Mouse (Mus musculus): Measurements from ENCODE around the gene Slc24a4. TPM values are rescaled to one million over a fixed set of nuclear protein-coding genes. Genes with fewer than 3 reads are reported as not detected.
A peak's percentile ranks its signal among the peaks of the same experiment; 100 is the strongest.

The Slc24a4 gene
- polyA plus RNA-seq, 1 experiment from 2014 or later, result 0.17 TPM

DNA sequence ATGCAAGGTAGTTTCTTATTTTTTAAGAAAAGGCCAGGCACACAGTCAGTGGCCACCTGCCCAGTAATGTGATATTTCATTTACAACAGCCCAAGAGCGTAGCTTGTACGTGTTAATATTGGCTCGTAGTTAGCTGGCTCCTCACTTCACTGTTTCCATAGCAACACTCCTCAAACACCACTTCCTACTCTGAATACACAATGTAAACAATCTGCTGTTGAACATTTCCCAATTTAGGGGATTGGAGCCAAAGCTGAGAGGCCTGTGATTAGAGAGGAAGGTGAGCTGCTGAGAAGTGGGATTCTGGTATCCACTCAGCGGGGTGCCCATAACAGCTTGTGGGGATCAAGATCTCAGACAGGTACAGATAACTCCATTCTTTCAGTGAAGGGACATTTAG lies 16.0 kb upstream of the Slc24a4 start:
- no peaks in the 10 kb centered on the region for H3K4me1 ChIP-seq (replicated peaks; ENCODE audit: control insufficient read depth, insufficient read depth, low read length)
- H3K9ac ChIP-seq (ENCODE audit: low read depth, low read length), result no peak overlapping the region
- H3K4me2 ChIP-seq (replicated peaks; ENCODE audit: low read depth), result no peak overlapping the region
- no peak for TF ChIP-seq CTCF (IDR thresholded peaks at IDR 0.05; ENCODE audit: low read depth)
- H3K27ac ChIP-seq (ENCODE audit: low read depth, low read length), result no peak overlapping the region
- no peaks in the 10 kb centered on the region for H3K27me3 ChIP-seq (replicated peaks; ENCODE audit: control insufficient read depth, insufficient read depth, low read length)
- no peaks in the 10 kb centered on the region for H3K9me3 ChIP-seq (ENCODE audit: control insufficient read depth)
- WGBS, result 34% methylated on average over 4 of the region's 4 CpGs
- no peak for ATAC-seq
- no peak overlapping the region for H3K4me3 ChIP-seq (ENCODE audit: low read depth, low read length)
- no peaks in the 10 kb centered on the region for H3K36me3 ChIP-seq (ENCODE audit: control insufficient read depth, insufficient read depth)

DNA sequence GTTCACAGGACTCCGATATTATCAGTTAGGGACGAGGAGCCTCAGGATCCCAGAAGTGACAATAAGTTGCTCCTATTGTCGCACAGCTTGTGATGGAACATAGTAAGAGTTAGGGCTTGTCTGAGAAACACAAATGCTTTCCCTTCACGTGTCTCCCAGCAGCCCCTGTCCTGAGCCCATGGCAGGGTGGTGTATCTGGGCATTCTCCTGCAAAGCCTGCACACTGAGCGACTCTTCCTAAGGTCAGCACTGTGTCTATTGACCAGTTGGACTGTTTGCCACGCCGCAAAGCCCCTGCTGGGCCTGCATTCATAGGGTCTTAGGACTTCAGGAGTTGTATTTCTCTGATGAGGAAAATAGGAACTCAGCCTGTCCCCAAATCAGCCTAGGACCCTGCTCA lies 15.6 kb upstream of the Slc24a4 start:
- Histone ChIP-seq H3K4me3 (ENCODE audit: low read depth, low read length) (no peak overlapping the region), H3K27ac (ENCODE audit: low read depth, low read length) (no peak overlapping the region), H3K36me3 (ENCODE audit: control insufficient read depth, insufficient read depth) (no peaks in the 10 kb centered on the region), H3K9ac (ENCODE audit: low read depth, low read length) (no peak overlapping the region), H3K4me1 (replicated peaks; ENCODE audit: control insufficient read depth, insufficient read depth, low read length) (no peaks in the 10 kb centered on the region), H3K9me3 (ENCODE audit: control insufficient read depth) (no peaks in the 10 kb centered on the region), H3K27me3 (replicated peaks; ENCODE audit: control insufficient read depth, insufficient read depth, low read length) (no peaks in the 10 kb centered on the region), H3K4me2 (replicated peaks; ENCODE audit: low read depth) (no peak overlapping the region)
- WGBS, result 69% methylated on average over 7 of the region's 7 CpGs
- no peak for ATAC-seq
- no peak for TF ChIP-seq CTCF (IDR thresholded peaks at IDR 0.05; ENCODE audit: low read depth)

DNA sequence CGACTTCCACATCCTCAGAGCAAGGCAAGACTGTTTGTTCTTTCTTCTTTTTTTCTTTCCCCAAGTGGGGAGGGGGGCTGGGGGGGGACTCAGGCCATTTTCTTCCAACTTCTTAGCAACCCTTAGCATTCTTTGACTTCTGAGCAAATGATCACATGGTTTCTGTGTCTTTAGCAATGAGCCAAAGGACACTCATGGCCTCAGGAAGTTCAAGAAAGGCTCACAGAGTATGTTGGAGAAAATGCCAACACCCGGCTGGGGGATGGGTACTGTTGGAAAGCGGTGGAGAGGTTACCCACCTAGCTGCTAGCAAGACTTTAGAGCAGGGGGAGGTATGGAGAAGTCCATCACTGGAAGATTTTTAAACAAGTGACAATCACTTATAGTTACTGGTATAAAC lies 15.1 kb upstream of the Slc24a4 start:
- H3K9ac ChIP-seq (ENCODE audit: low read depth, low read length), result no peak overlapping the region
- no peak overlapping the region for H3K27ac ChIP-seq (ENCODE audit: low read depth, low read length)
- no peaks in the 10 kb centered on the region for H3K9me3 ChIP-seq (ENCODE audit: control insufficient read depth)
- H3K4me3 ChIP-seq (ENCODE audit: low read depth, low read length), result no peak overlapping the region
- H3K4me2 ChIP-seq (replicated peaks; ENCODE audit: low read depth), result no peak overlapping the region
- H3K4me1 ChIP-seq (replicated peaks; ENCODE audit: control insufficient read depth, insufficient read depth, low read length), result no peaks in the 10 kb centered on the region
- no peak for ATAC-seq
- no peak for TF ChIP-seq CTCF (IDR thresholded peaks at IDR 0.05; ENCODE audit: low read depth)
- WGBS, result 63% methylated on average over 3 of the region's 3 CpGs
- no peaks in the 10 kb centered on the region for H3K36me3 ChIP-seq (ENCODE audit: control insufficient read depth, insufficient read depth)
- H3K27me3 ChIP-seq (replicated peaks; ENCODE audit: control insufficient read depth, insufficient read depth, low read length), result no peaks in the 10 kb centered on the region

DNA sequence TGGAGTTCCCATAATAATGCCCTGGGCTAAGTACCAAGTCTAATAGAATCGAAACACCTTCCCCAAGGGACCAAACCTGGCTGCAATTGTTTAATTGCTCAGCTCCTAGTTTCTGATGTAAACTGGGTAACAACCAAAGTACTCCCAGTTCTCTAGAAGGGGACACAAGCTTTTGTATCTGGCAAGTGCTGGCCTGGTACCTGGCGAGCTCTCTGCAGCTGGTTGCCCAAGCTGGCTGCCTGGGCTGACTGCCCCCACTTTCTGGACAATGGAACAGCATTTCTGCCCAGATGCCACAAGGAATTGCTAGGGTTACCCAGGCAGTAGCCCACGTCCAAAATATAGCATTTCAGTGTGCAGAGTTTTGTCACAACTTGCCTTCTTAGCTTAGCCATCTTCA lies 12.0 kb upstream of the Slc24a4 start:
- TF ChIP-seq CTCF (IDR thresholded peaks at IDR 0.05; ENCODE audit: low read depth), result no peak
- Histone ChIP-seq H3K27ac (ENCODE audit: low read depth, low read length) (no peak overlapping the region), H3K9me3 (ENCODE audit: control insufficient read depth) (no peaks in the 10 kb centered on the region), H3K4me3 (ENCODE audit: low read depth, low read length) (no peak overlapping the region), H3K4me2 (replicated peaks; ENCODE audit: low read depth) (no peak overlapping the region), H3K27me3 (replicated peaks; ENCODE audit: control insufficient read depth, insufficient read depth, low read length) (no peaks in the 10 kb centered on the region), H3K36me3 (ENCODE audit: control insufficient read depth, insufficient read depth) (no peaks in the 10 kb centered on the region), H3K4me1 (replicated peaks; ENCODE audit: control insufficient read depth, insufficient read depth, low read length) (no peaks in the 10 kb centered on the region), H3K9ac (ENCODE audit: low read depth, low read length) (no peak overlapping the region)
- no peak for ATAC-seq
- 76% methylated on average over 3 of the region's 3 CpGs for WGBS

DNA sequence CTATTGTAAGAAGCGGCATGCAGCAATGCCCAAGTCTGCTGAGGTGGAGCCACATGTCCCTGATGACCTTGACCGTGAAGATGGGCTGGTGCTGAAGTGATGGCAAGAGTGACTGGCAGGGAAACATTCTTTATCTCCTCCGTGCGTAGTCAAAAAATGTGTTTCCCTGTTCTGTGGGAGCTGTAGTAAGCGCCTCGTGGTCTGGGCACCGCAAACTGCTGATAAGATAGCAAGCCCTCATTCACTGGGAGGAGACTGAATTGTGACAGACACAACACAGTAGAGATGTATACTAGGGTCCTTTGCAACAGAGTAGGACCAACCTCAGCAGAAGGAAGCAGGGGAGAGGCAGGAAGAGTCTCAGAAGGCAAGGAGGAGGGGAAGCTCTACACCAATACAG lies 10.5 kb upstream of the Slc24a4 start:
- Histone ChIP-seq H3K27me3 (replicated peaks; ENCODE audit: control insufficient read depth, insufficient read depth, low read length) (no peaks in the 10 kb centered on the region), H3K27ac (ENCODE audit: low read depth, low read length) (no peak overlapping the region), H3K36me3 (ENCODE audit: control insufficient read depth, insufficient read depth) (no peaks in the 10 kb centered on the region), H3K9me3 (ENCODE audit: control insufficient read depth) (no peaks in the 10 kb centered on the region), H3K4me1 (replicated peaks; ENCODE audit: control insufficient read depth, insufficient read depth, low read length) (no peaks in the 10 kb centered on the region), H3K4me2 (replicated peaks; ENCODE audit: low read depth) (no peak overlapping the region), H3K4me3 (ENCODE audit: low read depth, low read length) (no peak overlapping the region), H3K9ac (ENCODE audit: low read depth, low read length) (no peak overlapping the region)
- ATAC-seq, result no peak
- WGBS, result 55% methylated on average over 7 of the region's 7 CpGs
- no peak for TF ChIP-seq CTCF (IDR thresholded peaks at IDR 0.05; ENCODE audit: low read depth)

DNA sequence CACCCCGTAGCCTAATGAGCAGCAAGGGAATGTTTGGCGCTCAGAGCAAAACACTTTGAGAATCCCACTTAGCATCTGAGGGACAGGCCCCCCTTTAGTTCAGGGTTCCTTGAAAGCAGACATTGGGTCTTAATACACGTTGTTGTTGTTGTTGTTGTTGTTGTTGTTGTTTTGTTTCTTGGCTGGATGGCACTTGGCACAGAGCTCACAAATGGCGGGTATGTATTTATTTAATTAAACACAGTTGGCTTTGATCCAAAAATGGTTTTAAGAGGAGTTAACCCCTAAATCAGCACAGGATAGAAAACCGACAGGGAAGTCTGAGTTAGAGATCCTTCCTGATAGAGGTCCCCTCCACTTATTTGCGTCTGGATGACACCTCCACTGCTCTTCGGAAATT lies 932 bp upstream of the Slc24a4 start:
- peaks cover 45% of the 10 kb centered on the region for H3K27me3 ChIP-seq (replicated peaks; ENCODE audit: control insufficient read depth, insufficient read depth, low read length)
- TF ChIP-seq CTCF (IDR thresholded peaks at IDR 0.05; ENCODE audit: low read depth), result no peak
- peak overlapping the region; percentile 77; the same call in 1 of the 2 replicates for H3K4me2 ChIP-seq (replicated peaks; ENCODE audit: low read depth)
- H3K4me3 ChIP-seq (ENCODE audit: low read depth, low read length), result no peak overlapping the region; the same call in 1 of the 2 replicates
- no peaks in the 10 kb centered on the region for H3K36me3 ChIP-seq (ENCODE audit: control insufficient read depth, insufficient read depth)
- no peaks in the 10 kb centered on the region for H3K4me1 ChIP-seq (replicated peaks; ENCODE audit: control insufficient read depth, insufficient read depth, low read length)
- no peak overlapping the region for H3K27ac ChIP-seq (ENCODE audit: low read depth, low read length)
- 14% methylated on average over 7 of the region's 7 CpGs for WGBS
- no peak for ATAC-seq
- no peaks in the 10 kb centered on the region for H3K9me3 ChIP-seq (ENCODE audit: control insufficient read depth)
- H3K9ac ChIP-seq (ENCODE audit: low read depth, low read length), result no peak overlapping the region
